Mouse (Mus musculus) CD8-positive naive resting alpha-beta T cell, adult 57 days (primary cell): ENCODE measurements around the gene Cdk13. TPM values are rescaled to one million over a fixed set of nuclear protein-coding genes. Genes with fewer than 3 reads are reported as not detected.

ENCODE experiments used
- total RNA-seq: library from RNA; stranded (reverse); gene quantifications from one replicate; pipeline ENCODE4 v1.2.4, GENCODE M21; 2023

Gene Cdk13
- 126 TPM for total RNA-seq

GRCm38 (mm10) chr13:17804909-17805613, at the start of gene Cdk13:
Gene Cdk13, minus strand, starts transcription at chr13:17805097.

GRCm38 (mm10) chr13:17694911-17695699, 109.8 kb downstream of the Cdk13 start, which contains the start of the genes Mplkip and Sugct:
Gene Mplkip, plus strand, starts transcription at chr13:17695192.
Gene Sugct, minus strand, starts transcription at chr13:17695553.

Other genes starting within 250 kb of the Cdk13 start
- gene Mplkip, start 109.9 kb downstream of the Cdk13 start, total RNA-seq: 25.0 TPM
- 0.55 TPM for gene Sugct, start 109.5 kb downstream of the Cdk13 start, total RNA-seq
- 23.3 TPM for gene Rala, start 139.1 kb upstream of the Cdk13 start, total RNA-seq
- gene Yae1d1, start 188.3 kb upstream of the Cdk13 start, total RNA-seq: 9.5 TPM